Mouse (Mus musculus) bone marrow, adult 2 months (tissue): Measurements from ENCODE around the gene Rabif. TPM values are rescaled to one million over a fixed set of nuclear protein-coding genes. Genes with fewer than 3 reads are reported as not detected.

ENCODE experiments used
- H3K27ac ChIP-seq: fragments of 200-500 bp; 2 replicates; pipeline ENCODE4 v1.5.1; 2012; ENCODE audit warnings: low read depth, mild to moderate bottlenecking, control low read depth, inconsistent platforms, low read length; ENCODE audit not compliant: control insufficient read depth, poor library complexity, insufficient read depth
- H3K4me1 ChIP-seq: fragments of 200-500 bp; 2 replicates; pipeline ENCODE4 v1.6.1; 2011; ENCODE audit warnings: low read length; ENCODE audit not compliant: control insufficient read depth, insufficient read depth
- H3K4me3 ChIP-seq: fragments of 200-500 bp; replicated peaks from 2 replicates; pipeline ENCODE3; 2011; ENCODE audit warnings: mild to moderate bottlenecking, low read depth, low read length, control low read depth; ENCODE audit not compliant: control insufficient read depth
- CTCF ChIP-seq: fragments of 200-500 bp; IDR thresholded peaks from 2 replicates; pipeline ENCODE4 v1.5.1; 2011; ENCODE audit warnings: low read length, control low read depth; ENCODE audit not compliant: control insufficient read depth, insufficient read depth
- POLR2A ChIP-seq: fragments of 200-500 bp; IDR thresholded peaks from 2 replicates; pipeline ENCODE4 v1.6.1; 2011; ENCODE audit warnings: low read depth, mild to moderate bottlenecking, control low read depth, low read length, borderline replicate concordance; ENCODE audit not compliant: control insufficient read depth
- WGBS: fragments of 180-500 bp; shearing (Covaris S2); methylation state at CpG from one replicate; pipeline ENCODE4 v1.1.7; 2018; 5-methylcytosine and 5-hydroxymethylcytosine counted together
- polyA plus RNA-seq: library from polyadenylated mRNA; stranded (reverse); fragments of >200 nt; gene quantifications from 2 replicates; pipeline ENCODE4 v1.2.4, GENCODE M21; 2011; ENCODE audit warnings: low replicate concordance; ENCODE audit not compliant: missing spikeins, insufficient read depth, insufficient read length

The Rabif gene
- polyA plus RNA-seq, 1 experiment, result 10.0 TPM

GRCm38 (mm10) chr1:134495991-134496390, 1.5 kb downstream of the Rabif start:
- no peak overlapping the region for H3K4me3 ChIP-seq
- peaks cover 3% of the 10 kb centered on the region; the same call in 1 of the 2 replicates for H3K4me1 ChIP-seq
- H3K27ac ChIP-seq, result no peak overlapping the region
- WGBS, result 87% methylated on average over 10 of the region's 10 CpGs
- TF ChIP-seq POLR2A, result no peak
- no peak for TF ChIP-seq CTCF

GRCm38 (mm10) chr1:134500916-134501315, 6.5 kb downstream of the Rabif start:
- Histone ChIP-seq H3K4me3 (no peak overlapping the region), H3K27ac (no peak overlapping the region), H3K4me1 (peaks cover 1% of the 10 kb centered on the region; the same call in 1 of the 2 replicates)
- 92% methylated on average over 1 of the region's 1 CpGs for whole genome bisulfite sequencing
- TF ChIP-seq CTCF, result no peak
- no peak for TF ChIP-seq POLR2A

- no peak overlapping the region for H3K4me3 ChIP-seq
- H3K27ac ChIP-seq, result no peak overlapping the region
- H3K4me1 ChIP-seq, result peaks cover 6% of the 10 kb centered on the region; the same call in 1 of the 2 replicates
- TF ChIP-seq POLR2A (no peak), CTCF (no peak)
- WGBS, result 87% methylated on average over 8 of the region's 8 CpGs
Measured at GRCm38 (mm10) chr1:134506201-134506600, 11.8 kb downstream of the Rabif start.

- Histone ChIP-seq H3K4me1 (peaks cover 6% of the 10 kb centered on the region; the same call in 1 of the 2 replicates), H3K27ac (peak overlapping the region; percentile 80), H3K4me3 (no peak overlapping the region)
- WGBS, result 21% methylated on average over 7 of the region's 7 CpGs
- TF ChIP-seq CTCF, result no peak
- TF ChIP-seq POLR2A, result no peak
Measured at GRCm38 (mm10) chr1:134510018-134510417, 15.6 kb downstream of the Rabif start.

GRCm38 (mm10) chr1:134512183-134512582, 17.7 kb downstream of the Rabif start:
- no peak for TF ChIP-seq POLR2A
- no peak for TF ChIP-seq CTCF
- H3K27ac ChIP-seq, result no peak overlapping the region
- H3K4me3 ChIP-seq, result no peak overlapping the region
- WGBS, result 50% methylated on average over 4 of the region's 4 CpGs
- peaks cover 4% of the 10 kb centered on the region; the same call in 1 of the 2 replicates for H3K4me1 ChIP-seq

- Histone ChIP-seq H3K27ac (no peak overlapping the region), H3K4me3 (no peak overlapping the region), H3K4me1 (peaks cover 4% of the 10 kb centered on the region; the same call in 1 of the 2 replicates)
- TF ChIP-seq CTCF (no peak), POLR2A (no peak)
- WGBS, result 79% methylated on average over 6 of the region's 6 CpGs
Measured at GRCm38 (mm10) chr1:134512584-134512983, 18.1 kb downstream of the Rabif start.

- Histone ChIP-seq H3K4me3 (peak overlapping the region; percentile 53), H3K4me1 (peaks cover 2% of the 10 kb centered on the region; the same call in 1 of the 2 replicates), H3K27ac (peak overlapping the region; percentile 31)
- TF ChIP-seq CTCF, result no peak
- TF ChIP-seq POLR2A, result no peak
- 4% methylated on average over 38 of the region's 38 CpGs for WGBS
Measured at GRCm38 (mm10) chr1:134513312-134513860, 18.9 kb downstream of the Rabif start.

GRCm38 (mm10) chr1:134513876-134514590, 19.6 kb downstream of the Rabif start:
- H3K4me3 ChIP-seq, result peak overlapping the region; percentile 53
- no peak overlapping the region for H3K27ac ChIP-seq
- H3K4me1 ChIP-seq, result peaks cover 2% of the 10 kb centered on the region; the same call in 1 of the 2 replicates
- TF ChIP-seq CTCF, result no peak
- TF ChIP-seq POLR2A, result no peak
- 43% methylated on average over 16 of the region's 16 CpGs for WGBS
